Mouse (Mus musculus) limb, embryonic 11.5 days (tissue): ENCODE measurements at regions not wholly inside any gene's neighbourhood (a gene's known extent, or its start where the extent isn't known, plus 50 kb on each side); places are given as distances from the start of the nearest gene placed in this dataset.

ENCODE experiments used
- ATAC-seq: fragments of 200-750 bp; cut with Nextera tagmentation; 2 replicates; pipeline ENCODE4 v1.8.0; 2017; ENCODE audit warnings: low read depth; ENCODE audit not compliant: insufficient number of reproducible peaks, low FRiP score, low TSS enrichment
- DNase-seq: peaks from one replicate; pipeline ENCODE4 v3.0.0-alpha.2; 2015; ENCODE audit warnings: low spot score
- H3K27ac ChIP-seq: fragments of 300-500 bp; sonication (generic); replicated peaks from 2 replicates; pipeline ENCODE4 v1.5.1; 2014; ENCODE audit warnings: low read depth, mild to moderate bottlenecking, low read length
- H3K27me3 ChIP-seq: fragments of 300-500 bp; sonication (generic); 2 replicates; pipeline ENCODE4 v1.6.1; 2014; ENCODE audit warnings: mild to moderate bottlenecking, low read length, mixed read lengths; ENCODE audit not compliant: control insufficient read depth, insufficient read depth
- H3K36me3 ChIP-seq: fragments of 300-500 bp; sonication (generic); 2 replicates; pipeline ENCODE4 v1.6.1; 2014; ENCODE audit warnings: mild to moderate bottlenecking, low read length, moderate library complexity, mixed read lengths; ENCODE audit not compliant: control insufficient read depth, insufficient read depth
- H3K4me1 ChIP-seq: fragments of 300-500 bp; sonication (generic); 2 replicates; pipeline ENCODE4 v1.6.1; 2014; ENCODE audit warnings: low read length, mixed read lengths; ENCODE audit not compliant: control insufficient read depth, insufficient read depth
- H3K4me2 ChIP-seq: fragments of 300-500 bp; sonication (generic); 2 replicates; pipeline ENCODE4 v1.6.1; 2014; ENCODE audit warnings: low read depth, mild to moderate bottlenecking, moderate library complexity; ENCODE audit not compliant: severe bottlenecking
- H3K4me3 ChIP-seq: fragments of 300-500 bp; sonication (generic); 2 replicates; pipeline ENCODE4 v1.5.1; 2014; ENCODE audit warnings: low read depth, low read length
- H3K9ac ChIP-seq: fragments of 300-500 bp; sonication (generic); 2 replicates; pipeline ENCODE4 v1.6.1; 2014; ENCODE audit warnings: mild to moderate bottlenecking, low read length
- H3K9me3 ChIP-seq: fragments of 300-500 bp; sonication (generic); 2 replicates; pipeline ENCODE4 v1.6.1; 2016; ENCODE audit warnings: low read length; ENCODE audit not compliant: control insufficient read depth
- WGBS: fragments of 180-500 bp; shearing (Covaris S2); extraction: QIAGEN DNeasy Blood & Tissue Kit; methylation state at CpG from one replicate; pipeline ENCODE4 v1.1.7; 2014; 5-methylcytosine and 5-hydroxymethylcytosine counted together

DNA sequence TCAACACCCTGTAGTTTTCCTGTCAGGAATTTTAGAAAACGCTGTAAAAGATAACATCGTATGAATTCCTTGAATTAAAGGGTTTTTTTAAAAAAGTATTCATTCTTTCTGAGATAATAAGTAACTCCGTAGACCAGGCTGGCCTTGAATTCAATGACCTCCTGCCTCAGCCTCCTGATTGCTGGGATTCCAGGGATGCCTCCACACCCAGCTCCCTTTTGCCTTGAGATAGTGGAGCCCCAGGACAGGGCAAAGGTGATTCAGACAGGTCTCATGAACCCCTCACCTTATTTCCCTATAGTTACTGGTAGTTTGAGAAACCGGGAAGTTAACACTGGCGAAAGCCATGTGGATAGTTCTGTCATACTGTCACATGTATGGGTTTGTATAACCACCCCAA, 128.8 kb upstream of the Usp9x start:
- ATAC-seq = no peak
- Histone ChIP-seq H3K9me3 (no peaks in the 10 kb centered on the region), H3K9ac (no peak overlapping the region)

DNA sequence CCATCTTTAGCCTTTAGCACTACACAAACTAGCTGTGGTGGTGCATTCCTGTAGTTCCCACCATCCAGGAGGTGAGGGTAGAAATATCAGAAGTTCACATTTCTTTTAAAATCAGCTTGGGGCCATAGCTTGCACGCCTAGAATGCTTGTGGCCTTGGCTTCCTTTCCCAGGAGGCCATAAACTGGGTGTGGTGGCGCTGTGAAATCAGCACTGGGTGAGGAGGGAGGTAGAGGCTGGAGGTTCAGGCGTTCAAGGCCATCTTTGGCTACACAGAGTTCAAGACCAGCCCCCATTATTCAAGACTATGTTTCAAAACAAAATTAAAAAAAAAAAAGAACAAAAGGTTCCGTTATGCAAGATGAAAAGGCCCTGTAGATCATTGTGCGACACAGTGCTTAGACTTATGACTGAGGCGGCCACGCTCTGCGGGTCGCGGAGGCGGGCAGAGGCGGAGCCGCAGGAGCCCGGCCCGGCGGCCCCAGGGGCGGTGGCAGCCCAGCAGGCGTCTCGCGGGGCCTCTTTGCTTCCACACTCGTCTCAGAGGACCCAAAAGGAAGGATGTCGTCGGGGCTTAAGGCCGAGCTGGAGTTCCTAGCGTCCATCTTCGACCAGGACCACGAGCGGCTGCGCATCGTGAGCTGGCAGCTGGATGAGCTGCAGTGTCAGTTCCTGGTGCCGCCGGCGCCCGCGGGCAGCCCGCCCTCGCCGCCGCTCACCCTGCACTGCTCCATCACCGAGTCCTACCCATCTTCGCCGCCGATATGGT, 134.7 kb upstream of the Usp9x start:
- Histone ChIP-seq H3K36me3 (no peaks in the 10 kb centered on the region), H3K9me3 (no peaks in the 10 kb centered on the region), H3K9ac (peak overlapping the region; percentile 31), H3K4me1 (no peaks in the 10 kb centered on the region), H3K4me2 (peak overlapping the region; percentile 43), H3K27ac (no peak overlapping the region), H3K27me3 (no peaks in the 10 kb centered on the region; the same call in 1 of the 2 replicates), H3K4me3 (peak overlapping the region; percentile 34)
- ATAC-seq (no peak), DNase-seq (peak; percentile 38)
- 15% methylated on average over 43 of the region's 43 CpGs for WGBS

More for the DNA sequence above, 128.8 kb upstream of the Usp9x start:
- WGBS = 82% methylated on average over 5 of the region's 5 CpGs
- Histone ChIP-seq H3K27ac (no peak overlapping the region), H3K4me2 (no peak overlapping the region), H3K4me3 (no peak overlapping the region), H3K27me3 (no peaks in the 10 kb centered on the region), H3K4me1 (no peaks in the 10 kb centered on the region), H3K36me3 (no peaks in the 10 kb centered on the region)
- DNase-seq = no peak

DNA sequence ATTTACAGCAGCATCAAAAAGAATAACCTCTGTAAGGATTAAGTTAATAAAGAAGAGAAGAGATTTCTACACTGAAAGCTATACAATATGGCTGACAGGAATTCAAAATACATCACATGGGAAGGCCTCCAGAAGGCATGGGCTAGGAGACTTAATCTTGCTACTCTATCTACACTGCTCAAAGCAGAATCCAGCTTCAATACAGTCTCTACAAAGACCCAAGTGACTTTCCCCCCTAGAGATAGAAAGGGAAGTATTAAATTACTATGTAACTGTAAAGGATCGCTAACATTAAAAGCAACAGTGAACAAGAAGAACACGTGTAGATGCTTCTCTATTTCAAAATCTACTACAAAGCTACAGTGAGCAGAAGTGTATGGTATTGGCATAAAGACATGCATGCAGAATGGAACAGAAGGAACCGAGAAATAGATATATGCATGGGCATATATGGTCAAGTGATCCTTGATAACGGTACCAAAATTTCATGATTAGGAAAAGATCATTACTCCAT, 137.9 kb upstream of the Usp9x start:
- Histone ChIP-seq H3K9me3 (no peaks in the 10 kb centered on the region), H3K9ac (no peak overlapping the region), H3K27ac (no peak overlapping the region), H3K27me3 (no peaks in the 10 kb centered on the region; the same call in 1 of the 2 replicates), H3K4me3 (no peak overlapping the region), H3K4me2 (no peak overlapping the region), H3K36me3 (no peaks in the 10 kb centered on the region), H3K4me1 (no peaks in the 10 kb centered on the region)
- DNase-seq = no peak
- 88% methylated on average over 4 of the region's 4 CpGs for WGBS
- ATAC-seq = no peak

DNA sequence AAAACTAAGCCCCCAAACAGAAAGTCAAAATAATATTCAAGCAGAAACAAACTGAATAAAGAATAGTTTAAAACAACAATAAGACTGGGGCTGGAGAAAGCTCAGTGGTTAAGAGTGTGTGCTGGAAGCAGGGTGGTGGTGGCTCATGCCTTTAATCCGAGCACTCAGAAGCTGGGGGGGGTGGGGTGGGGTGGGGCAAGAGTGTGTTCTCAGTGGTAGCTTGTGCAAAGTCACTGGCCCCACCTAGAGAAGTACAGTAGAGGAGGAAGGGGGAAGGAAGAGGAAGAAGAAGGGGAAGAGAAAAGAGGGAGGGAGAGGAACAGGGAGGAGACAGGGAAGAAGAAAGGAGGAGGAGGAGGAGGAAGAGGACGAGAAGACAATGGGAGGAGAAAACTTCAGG, 141.1 kb upstream of the Usp9x start:
- no peak overlapping the region for H3K4me2 ChIP-seq
- no peaks in the 10 kb centered on the region for H3K36me3 ChIP-seq
- WGBS = 76% methylated on average over 2 of the region's 2 CpGs
- H3K27ac ChIP-seq = no peak overlapping the region
- H3K4me1 ChIP-seq = no peaks in the 10 kb centered on the region
- H3K27me3 ChIP-seq = no peaks in the 10 kb centered on the region
- no peak overlapping the region for H3K4me3 ChIP-seq
- ATAC-seq (no peak), DNase-seq (no peak)
- H3K9ac ChIP-seq = no peak overlapping the region
- H3K9me3 ChIP-seq = no peaks in the 10 kb centered on the region

DNA sequence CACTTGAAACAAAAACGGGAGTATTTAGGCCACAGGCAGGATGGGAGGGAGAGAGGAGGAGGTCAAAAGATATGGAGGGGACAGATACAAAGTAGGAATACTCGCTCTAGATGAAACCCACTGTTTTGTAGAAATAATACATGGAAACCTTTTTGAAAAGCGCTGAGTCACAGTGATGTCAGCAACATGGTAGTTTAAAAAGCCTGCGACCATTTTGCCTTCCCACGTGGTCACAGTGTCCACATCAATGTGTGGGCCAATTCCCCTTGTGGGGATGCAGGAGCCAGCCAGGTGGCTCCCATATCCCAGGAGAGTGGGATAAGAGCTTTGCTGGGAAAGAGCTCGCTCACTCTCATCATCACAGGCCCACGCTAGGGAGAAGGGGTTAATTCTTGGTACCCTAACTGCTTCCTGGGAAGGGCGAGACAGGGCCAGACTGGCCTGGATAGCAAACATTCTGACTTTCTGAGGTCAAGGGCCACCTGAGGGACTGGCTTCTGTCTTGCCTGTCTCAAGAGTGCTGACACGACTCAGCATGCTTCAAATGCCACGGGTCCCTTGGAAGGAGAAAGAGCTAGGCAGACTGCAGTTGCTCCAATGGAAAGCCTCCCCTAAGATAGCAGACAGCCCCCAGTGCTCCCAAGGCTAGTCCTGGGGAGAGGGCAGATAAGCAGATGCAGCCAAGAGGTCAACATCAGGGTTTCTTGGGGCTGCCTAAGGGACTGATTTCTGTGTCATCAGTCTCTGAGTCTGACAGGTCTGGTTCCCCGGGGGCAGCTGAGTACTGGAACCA, 143.3 kb upstream of the Usp9x start:
- Histone ChIP-seq H3K36me3 (no peaks in the 10 kb centered on the region), H3K9me3 (no peaks in the 10 kb centered on the region), H3K9ac (no peak overlapping the region), H3K27me3 (no peaks in the 10 kb centered on the region), H3K4me2 (no peak overlapping the region), H3K27ac (no peak overlapping the region), H3K4me3 (no peak overlapping the region), H3K4me1 (no peaks in the 10 kb centered on the region)
- WGBS = 54% methylated on average over 11 of the region's 11 CpGs
- DNase-seq (no peak), ATAC-seq (no peak)

DNA sequence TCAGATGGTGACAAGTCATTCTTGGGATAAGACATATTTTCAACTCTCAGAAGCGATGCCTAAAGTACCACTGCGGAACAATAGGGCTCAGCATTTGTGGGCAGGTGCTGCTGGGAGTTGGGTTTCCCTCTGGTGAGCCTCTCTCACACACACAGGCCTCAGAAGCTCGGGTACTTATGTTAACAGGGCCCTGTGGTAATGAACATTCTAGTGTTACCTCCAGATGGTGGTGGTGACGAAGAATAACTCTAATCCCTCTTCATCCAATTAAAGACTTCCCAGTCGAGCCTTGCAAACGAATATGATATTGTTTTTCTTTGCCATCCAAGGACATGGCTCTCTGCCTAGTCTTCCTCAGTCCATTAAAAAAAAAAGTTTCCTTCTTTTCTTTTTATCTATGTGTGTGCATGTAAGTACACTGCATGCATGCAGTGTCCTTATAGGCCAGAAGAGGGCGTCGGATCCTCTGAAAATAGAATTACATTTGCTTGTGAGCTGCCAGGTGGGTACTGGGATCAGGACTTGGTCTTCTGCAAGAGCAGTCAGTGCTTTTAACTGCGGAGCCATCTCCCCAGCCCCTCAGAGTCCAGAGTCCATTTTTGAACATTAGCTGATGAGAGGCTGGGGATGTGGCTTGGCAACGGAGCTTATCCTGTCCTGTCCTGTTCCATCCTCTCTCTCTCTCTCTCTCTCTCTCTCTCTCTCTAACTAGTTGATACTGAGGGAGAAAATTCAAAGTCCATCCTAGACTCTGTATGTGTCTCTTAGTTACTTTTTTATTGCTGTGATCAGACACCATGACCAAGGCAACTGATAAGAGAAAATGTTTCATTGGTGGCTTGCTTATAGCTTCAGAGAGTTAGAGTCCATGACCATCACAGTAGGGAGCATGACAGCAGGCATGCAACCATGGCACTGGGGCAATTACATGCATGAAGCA, 146.3 kb upstream of the Usp9x start:
- Histone ChIP-seq H3K4me3 (no peak overlapping the region), H3K4me1 (no peaks in the 10 kb centered on the region), H3K9ac (no peak overlapping the region), H3K27me3 (no peaks in the 10 kb centered on the region), H3K27ac (no peak overlapping the region), H3K9me3 (no peaks in the 10 kb centered on the region), H3K36me3 (no peaks in the 10 kb centered on the region), H3K4me2 (no peak overlapping the region)
- no peak for ATAC-seq
- DNase-seq = no peak
- WGBS = 79% methylated on average over 10 of the region's 10 CpGs

DNA sequence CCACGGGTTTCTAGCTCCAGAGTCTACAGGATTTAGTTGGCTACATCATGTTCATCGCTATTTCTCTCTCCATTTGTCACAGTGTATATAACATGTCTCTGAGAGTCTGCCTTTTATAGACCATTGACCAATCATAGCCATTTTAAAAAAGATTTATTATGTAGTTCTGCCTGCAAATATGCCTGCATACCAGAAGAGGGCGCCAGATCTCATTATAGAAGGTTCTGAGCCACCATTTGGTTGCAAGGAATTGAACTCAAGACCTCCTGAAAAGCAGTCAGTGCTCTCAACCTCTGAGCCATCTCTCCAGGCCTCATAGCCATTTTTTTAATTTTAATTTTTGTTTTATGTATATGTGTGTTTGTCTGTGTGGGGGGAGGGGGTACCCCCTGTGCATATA, 151.7 kb upstream of the Usp9x start:
- no peaks in the 10 kb centered on the region for H3K4me1 ChIP-seq
- no peak for DNase-seq
- WGBS = 24% methylated on average over 3 of the region's 3 CpGs
- no peaks in the 10 kb centered on the region for H3K9me3 ChIP-seq
- no peak overlapping the region for H3K27ac ChIP-seq
- H3K4me3 ChIP-seq = no peak overlapping the region
- H3K27me3 ChIP-seq = no peaks in the 10 kb centered on the region
- no peak overlapping the region for H3K9ac ChIP-seq
- ATAC-seq = no peak
- no peak overlapping the region for H3K4me2 ChIP-seq
- no peaks in the 10 kb centered on the region for H3K36me3 ChIP-seq

DNA sequence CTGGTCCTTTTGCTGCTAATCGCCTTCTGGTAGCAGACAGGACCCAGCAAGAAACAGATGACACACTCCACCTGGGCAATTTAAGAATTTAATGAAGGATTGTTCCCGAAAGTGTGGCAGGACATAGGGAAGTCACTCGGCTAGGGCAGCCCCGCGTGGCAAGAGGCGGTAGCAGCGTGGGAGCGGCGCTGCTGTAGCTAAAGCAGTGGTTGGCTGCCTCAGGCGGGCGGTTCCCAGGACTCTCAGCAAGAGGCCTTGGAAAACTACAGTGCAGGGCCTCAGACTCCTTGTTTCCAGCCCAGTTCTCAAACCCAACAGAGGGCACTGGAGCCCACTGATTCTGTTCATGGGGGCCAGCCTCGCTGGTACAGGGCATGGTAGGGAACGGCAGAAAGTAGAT, 154.2 kb upstream of the Usp9x start:
- H3K36me3 ChIP-seq = no peaks in the 10 kb centered on the region
- DNase-seq = peak; percentile 44
- no peak overlapping the region for H3K9ac ChIP-seq
- no peak overlapping the region for H3K4me3 ChIP-seq
- no peaks in the 10 kb centered on the region for H3K9me3 ChIP-seq
- ATAC-seq = no peak
- H3K4me2 ChIP-seq = peak overlapping the region; percentile 30; the same call in 1 of the 2 replicates
- 25% methylated on average over 13 of the region's 13 CpGs for WGBS
- no peak overlapping the region for H3K27ac ChIP-seq
- H3K4me1 ChIP-seq = no peaks in the 10 kb centered on the region
- H3K27me3 ChIP-seq = no peaks in the 10 kb centered on the region
